Mouse (Mus musculus) cortical plate, adult 2 months (tissue): ENCODE measurements around the gene Polr3h. TPM values are rescaled to one million over a fixed set of nuclear protein-coding genes. Genes with fewer than 3 reads are reported as not detected.
"Not testable (repeated sequence)": the region's sequence is repeated elsewhere in the genome, so short reads cannot be mapped to it uniquely, and the experiment has no call there.

Source experiments
- H3K27ac ChIP-seq: fragments of 200-500 bp; 2 replicates; pipeline ENCODE4 v1.5.1; 2012; ENCODE audit warnings: low read length, control low read depth, inconsistent platforms; ENCODE audit not compliant: insufficient read depth
- H3K4me1 ChIP-seq: fragments of 200-500 bp; 2 replicates; pipeline ENCODE4 v1.6.1; 2011; ENCODE audit warnings: low read length; ENCODE audit not compliant: control insufficient read depth, insufficient read depth
- H3K4me3 ChIP-seq: fragments of 200-500 bp; 2 replicates; pipeline ENCODE4 v1.5.1; 2011; ENCODE audit warnings: mild to moderate bottlenecking, low read length, control low read depth; ENCODE audit not compliant: insufficient read depth
- CTCF ChIP-seq: fragments of 200-500 bp; IDR thresholded peaks from 2 replicates; pipeline ENCODE4 v1.5.1; 2011; ENCODE audit warnings: mild to moderate bottlenecking, control low read depth, low read length; ENCODE audit not compliant: insufficient read depth; ENCODE audit errors: extremely low read depth
- POLR2A ChIP-seq: fragments of 200-500 bp; IDR thresholded peaks from 2 replicates; pipeline ENCODE4 v1.6.1; 2011; ENCODE audit warnings: mild to moderate bottlenecking, low read length, control low read depth; ENCODE audit not compliant: insufficient read depth; ENCODE audit errors: extremely low read depth
- polyA plus RNA-seq: library from polyadenylated mRNA; depleted of rRNA; stranded (reverse); fragments of >200 nt; gene quantifications from 2 replicates; pipeline ENCODE4 v1.2.3, GENCODE M21; 2012; rRNA removed

Polr3h gene
- polyA plus RNA-seq, result 61.5 and 63.0 TPM in 2 replicates

DNA sequence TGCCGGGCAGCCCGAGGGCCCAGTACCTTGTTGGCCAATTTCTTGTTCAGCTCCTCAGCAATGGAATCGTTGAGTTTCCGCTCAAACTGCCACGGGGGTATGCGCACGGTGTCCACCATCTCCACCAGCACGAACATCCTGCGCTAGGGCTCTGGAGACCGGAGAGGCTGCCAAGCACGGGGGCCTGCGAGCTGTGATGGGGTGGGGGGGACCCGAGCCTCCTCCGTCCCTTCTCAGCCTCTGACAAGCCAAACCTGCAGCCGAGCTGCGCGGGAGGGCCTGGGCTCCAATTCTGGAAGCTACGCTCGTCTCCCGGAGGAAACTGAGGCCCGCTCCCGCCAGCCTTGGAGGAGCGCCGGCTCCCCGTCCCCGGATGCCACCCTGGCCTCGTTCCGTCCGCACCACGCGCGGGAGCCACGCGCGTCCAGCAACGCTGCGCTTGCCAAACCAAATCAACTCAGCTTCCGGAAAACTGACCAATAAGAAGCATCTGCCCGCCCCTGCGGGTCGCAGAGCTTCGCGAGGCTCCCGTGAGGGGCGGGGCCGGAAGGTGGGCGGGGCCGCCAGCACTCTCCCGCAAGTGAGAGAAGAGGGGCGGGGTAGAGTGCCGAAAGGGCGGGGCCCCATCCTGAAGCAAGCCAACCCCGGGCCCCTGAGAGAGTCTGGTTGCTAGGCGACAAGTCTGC, at the start of gene Polr3h:
Gene Polr3h (minus strand): TSS at position 481 of the 686 bp plus-strand sequence.
- Histone ChIP-seq H3K4me1 (peaks cover 9% of the 10 kb centered on the region), H3K27ac (peak within 1 kb of the TSS; percentile 11; the same call in 1 of the 2 replicates), H3K4me3 (peak within 1 kb of the TSS; percentile 73)
- TF ChIP-seq CTCF (no peak), POLR2A (peak; percentile 76; the same call in 1 of the 2 replicates)

DNA sequence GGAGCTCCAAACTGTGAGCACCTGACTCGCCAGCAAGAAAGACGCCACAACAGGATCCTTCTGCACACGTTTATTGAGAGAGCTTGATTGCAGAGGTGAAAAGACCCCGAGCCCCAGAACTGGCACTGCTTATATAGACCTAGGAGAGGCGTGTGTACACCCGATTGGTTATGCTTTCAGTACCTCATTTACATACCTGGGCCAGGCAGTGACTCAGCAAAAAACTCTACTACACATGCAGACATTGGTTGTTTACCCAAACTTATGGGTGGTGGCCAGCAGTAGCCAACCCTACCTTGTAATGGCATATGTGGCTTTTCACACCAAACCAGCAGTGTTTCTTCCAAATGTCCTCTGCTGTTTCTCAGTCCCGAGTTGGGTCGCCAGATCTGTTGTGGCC, 49.1 kb upstream of the Polr3h start:
- not testable (repeated sequence) for H3K4me1 ChIP-seq, H3K4me3 ChIP-seq, H3K27ac ChIP-seq

DNA sequence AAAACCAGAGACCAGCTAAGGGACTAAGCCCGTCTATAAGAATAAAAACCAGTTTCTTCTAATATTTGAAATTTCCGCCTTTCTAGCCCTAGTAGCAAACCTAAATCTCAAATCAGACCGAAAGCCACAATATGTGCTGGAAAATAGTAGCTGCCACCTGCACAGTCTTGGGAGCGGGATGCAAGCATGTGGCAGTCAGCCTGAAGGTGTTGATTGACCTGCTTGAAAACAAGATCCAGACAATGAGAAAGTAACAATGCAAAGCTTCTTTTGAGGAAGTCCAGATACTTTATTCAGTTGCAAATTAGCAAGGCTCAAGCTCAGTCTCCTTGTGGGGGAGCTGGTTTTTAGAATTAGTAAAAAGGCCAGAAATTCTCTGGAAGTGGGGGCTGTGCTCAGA, 44.5 kb upstream of the Polr3h start:
- not testable (repeated sequence) for H3K27ac ChIP-seq, H3K4me3 ChIP-seq, H3K4me1 ChIP-seq

DNA sequence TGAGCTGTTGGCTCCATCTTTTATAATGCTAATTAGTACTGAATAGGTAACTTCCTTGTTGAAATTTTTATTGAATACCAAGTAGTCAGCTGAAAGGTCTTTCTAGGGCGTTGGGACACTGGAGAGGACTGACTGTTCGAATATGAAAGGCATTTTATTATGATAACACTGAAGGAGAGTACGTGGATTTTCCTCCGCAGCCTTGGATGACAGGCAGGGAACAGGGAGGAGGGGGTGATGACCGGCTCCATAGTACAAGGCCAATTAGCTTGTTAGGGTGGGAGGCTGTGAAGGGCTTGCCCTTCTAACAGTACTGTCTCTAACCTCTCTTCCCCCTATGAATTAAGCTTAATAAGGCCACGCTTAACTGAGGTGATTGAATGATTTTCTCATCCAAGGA, 43.6 kb upstream of the Polr3h start:
- H3K27ac ChIP-seq, H3K4me1 ChIP-seq, H3K4me3 ChIP-seq: not testable (repeated sequence)

DNA sequence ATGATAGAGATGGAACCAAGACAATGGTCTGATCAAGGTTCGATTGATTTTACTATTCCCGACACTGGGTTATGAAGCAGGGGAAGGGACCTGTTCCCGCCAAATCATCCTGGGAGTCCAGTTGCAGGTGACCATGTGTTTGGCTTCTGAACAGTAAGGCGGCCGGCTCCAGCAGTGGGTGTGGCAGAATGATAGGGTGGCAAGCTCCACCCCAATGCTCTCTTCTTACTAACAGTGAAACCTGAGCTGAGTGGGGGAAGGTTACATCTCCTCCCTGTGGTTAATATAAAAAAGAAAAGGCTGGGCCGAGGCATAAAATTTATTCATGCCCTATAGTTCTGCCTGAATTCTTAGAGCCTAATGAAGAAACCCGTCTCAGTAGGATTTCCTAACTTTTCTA, 43.1 kb upstream of the Polr3h start:
- Histone ChIP-seq H3K27ac (no peak overlapping the region), H3K4me1 (no peaks in the 10 kb centered on the region), H3K4me3 (no peak overlapping the region)
- TF ChIP-seq POLR2A (no peak), CTCF (no peak)

DNA sequence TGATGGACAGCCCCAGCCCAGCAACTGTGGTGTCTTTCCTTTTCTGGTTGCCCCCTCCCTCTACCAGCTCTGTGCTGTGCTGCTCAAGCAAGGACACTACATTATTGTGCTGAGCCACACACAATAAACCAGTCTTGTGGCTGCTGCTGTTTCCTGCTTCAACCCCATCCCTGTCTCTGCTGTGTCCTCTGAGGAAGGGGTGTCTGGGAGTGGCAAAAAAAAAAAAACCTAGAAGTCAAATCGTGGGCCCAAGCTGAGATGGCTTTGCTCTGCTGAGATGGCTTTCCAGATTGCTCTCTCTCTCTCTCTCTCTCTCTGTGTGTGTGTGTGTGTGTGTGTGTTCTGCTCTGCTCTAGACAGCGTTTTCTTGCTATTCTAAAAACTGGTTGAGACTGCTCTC, 42.4 kb upstream of the Polr3h start:
- TF ChIP-seq CTCF, result no peak
- TF ChIP-seq POLR2A, result no peak
- Histone ChIP-seq H3K4me3 (no peak overlapping the region), H3K4me1 (no peaks in the 10 kb centered on the region), H3K27ac (no peak overlapping the region)

DNA sequence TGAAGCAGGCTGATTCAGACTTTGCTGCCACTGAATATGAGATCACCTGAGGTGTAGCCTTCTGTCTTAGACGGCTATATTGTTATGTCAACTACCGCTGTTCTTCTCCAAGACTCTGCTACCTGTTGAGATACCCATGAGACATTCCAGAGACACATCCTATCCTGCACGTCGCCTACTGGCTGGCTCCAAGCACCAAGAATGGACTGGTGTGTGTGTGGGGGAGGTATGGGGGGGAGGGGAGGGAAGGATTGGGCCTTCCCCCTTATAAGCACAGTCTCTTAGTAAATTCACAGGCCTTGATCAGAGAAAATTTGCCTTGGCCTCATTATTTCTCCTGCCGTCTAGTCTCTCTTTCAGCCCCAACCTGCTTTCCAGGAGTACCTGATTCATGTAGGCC, 41.8 kb upstream of the Polr3h start:
- no peak overlapping the region for H3K4me3 ChIP-seq
- no peaks in the 10 kb centered on the region for H3K4me1 ChIP-seq
- no peak overlapping the region for H3K27ac ChIP-seq
- TF ChIP-seq POLR2A (no peak), CTCF (no peak)

DNA sequence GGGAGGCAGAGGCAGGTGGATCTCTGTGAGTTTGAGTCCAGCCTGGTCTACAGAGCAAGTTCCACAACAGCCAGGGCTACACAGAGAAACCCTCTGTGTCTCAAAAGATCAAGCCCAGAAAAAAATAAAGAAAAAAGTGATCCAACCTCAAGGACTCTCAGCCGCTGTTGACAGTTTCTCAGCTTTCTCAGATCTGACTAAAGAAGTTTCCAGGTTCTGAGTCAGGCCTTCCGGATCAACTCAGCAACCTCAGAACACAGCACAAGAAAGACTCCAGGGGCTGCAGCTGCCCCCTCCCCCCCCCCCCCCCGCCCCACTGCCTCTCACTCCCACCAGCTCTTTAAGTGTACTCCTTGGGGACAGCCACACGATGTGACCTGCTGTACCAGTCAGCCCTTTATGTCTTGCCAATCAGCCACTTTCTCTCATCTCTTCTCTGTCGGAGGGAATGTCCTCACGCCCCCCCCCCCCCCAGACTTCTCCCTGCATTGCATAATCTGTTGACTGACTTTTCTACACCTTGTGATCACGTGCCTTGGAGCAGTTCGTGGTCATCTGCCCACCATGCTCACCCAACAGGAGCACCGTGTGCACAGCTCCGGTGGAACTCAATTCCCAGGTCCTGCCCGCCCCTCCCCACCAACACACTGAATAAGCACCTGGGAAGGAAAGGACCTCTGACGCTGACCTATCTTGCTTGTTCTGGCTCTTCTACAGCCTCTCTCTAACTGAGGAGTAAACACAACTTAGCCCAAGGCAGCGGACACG, 40.2 kb upstream of the Polr3h start:
- no peak overlapping the region for H3K27ac ChIP-seq
- H3K4me1 ChIP-seq, result no peaks in the 10 kb centered on the region
- TF ChIP-seq CTCF (no peak), POLR2A (no peak)
- no peak overlapping the region for H3K4me3 ChIP-seq

DNA sequence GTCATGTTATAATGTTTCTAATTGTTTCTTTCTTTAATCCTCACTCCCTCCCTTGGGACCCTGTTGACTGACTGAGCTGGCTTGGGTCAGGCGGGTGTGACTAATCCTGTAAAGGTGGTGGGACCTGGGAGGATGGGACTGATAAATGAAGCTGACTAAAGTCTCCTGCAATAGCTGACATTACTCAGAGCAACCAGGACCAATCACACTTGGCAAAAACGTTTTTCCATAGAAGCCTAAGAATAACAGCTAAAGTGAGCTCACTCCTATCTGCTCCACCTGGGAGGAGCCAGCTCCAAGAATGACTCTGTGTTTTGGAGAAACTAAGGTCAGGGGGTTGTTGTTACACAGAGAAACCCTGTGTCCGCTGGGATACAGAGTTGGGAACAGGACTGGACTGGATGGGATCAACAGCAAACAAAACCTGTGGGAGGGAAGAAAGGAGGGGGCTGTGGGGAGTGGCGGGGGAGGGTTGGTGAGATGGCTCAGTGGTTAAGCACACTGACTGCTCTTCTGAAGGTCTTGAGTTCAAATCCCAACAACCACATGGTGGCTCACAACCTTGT, 39.0 kb upstream of the Polr3h start:
- Histone ChIP-seq H3K4me3 (no peak overlapping the region), H3K4me1 (no peaks in the 10 kb centered on the region), H3K27ac (no peak overlapping the region)
- TF ChIP-seq POLR2A, result no peak
- TF ChIP-seq CTCF, result no peak

DNA sequence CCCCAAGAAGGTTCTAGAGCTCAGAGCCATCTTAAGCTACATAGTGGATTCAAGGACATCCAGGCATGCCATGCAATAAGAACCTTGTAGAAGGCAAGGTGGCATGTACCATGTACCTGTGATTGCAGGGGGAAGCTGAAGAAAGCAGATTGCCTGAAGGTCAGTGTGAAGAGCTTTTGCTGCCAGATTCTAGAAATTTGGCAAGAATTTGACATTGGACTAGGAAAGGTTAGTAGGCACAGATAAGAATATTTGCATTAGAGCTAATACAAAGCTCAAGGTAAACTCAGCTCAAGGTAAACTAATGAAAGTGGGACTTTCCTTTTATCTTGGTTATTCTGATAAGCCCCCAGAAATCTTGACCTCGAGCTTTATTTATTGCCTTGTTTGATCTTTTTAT, 38.2 kb upstream of the Polr3h start:
- Histone ChIP-seq H3K4me1 (0 out of 2 replicates have a peak, but pooled peaks cover 1% of the 10 kb centered on the region), H3K27ac (no peak overlapping the region), H3K4me3 (no peak overlapping the region)
- TF ChIP-seq CTCF, result no peak
- no peak for TF ChIP-seq POLR2A

DNA sequence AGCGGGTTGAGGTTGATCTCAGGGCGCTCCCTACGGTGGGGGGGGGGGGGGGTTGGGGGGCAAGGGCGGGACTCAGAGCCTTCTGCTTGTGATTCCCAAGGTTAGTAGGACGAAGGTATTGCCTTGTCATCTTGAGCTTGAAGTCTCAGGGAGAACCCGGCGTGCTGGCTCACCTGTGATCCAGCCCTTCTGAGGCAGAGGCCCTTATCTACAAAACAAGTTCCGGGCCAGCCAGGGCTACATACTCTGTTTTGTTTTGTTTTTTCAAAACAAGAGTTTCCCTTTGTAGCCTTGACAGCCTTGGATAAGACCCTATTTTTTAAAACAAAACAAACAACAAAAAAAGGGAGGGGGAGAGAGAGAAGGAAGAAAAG, 35.0 kb upstream of the Polr3h start:
- Histone ChIP-seq H3K4me1 (peaks cover 12% of the 10 kb centered on the region; the same call in 1 of the 2 replicates), H3K27ac (no peak overlapping the region), H3K4me3 (peak overlapping the region; percentile 81)
- no peak for TF ChIP-seq CTCF
